Mouse (Mus musculus) stomach, embryonic 14.5 days (tissue): Measurements from ENCODE around the gene Lpcat4. TPM values are rescaled to one million over a fixed set of nuclear protein-coding genes. Genes with fewer than 3 reads are reported as not detected.
"Not testable (repeated sequence)": the region's sequence is repeated elsewhere in the genome, so short reads cannot be mapped to it uniquely, and the experiment has no call there.

ENCODE experiments used
- ATAC-seq: fragments of 200-750 bp; cut with Nextera tagmentation; 2 replicates; pipeline ENCODE4 v1.8.0; 2017; ENCODE audit warnings: low read depth, moderate TSS enrichment; ENCODE audit not compliant: insufficient number of reproducible peaks, insufficient read depth, low FRiP score
- H3K27ac ChIP-seq: fragments of 300-500 bp; sonication (generic); 2 replicates; pipeline ENCODE4 v1.5.1; 2014; ENCODE audit warnings: mild to moderate bottlenecking, low read length, moderate library complexity, mixed read lengths
- H3K27me3 ChIP-seq: fragments of 300-500 bp; sonication (generic); 2 replicates; pipeline ENCODE4 v1.6.1; 2014; ENCODE audit warnings: low read length, control low read depth, mixed read lengths; ENCODE audit not compliant: control insufficient read depth, insufficient read depth
- H3K36me3 ChIP-seq: fragments of 300-500 bp; sonication (generic); 2 replicates; pipeline ENCODE4 v1.6.1; 2014; ENCODE audit warnings: mild to moderate bottlenecking, control low read depth, low read length, moderate library complexity, mixed read lengths; ENCODE audit not compliant: control insufficient read depth, insufficient read depth
- H3K4me1 ChIP-seq: fragments of 300-500 bp; sonication (generic); 2 replicates; pipeline ENCODE4 v1.6.1; 2014; ENCODE audit warnings: low read length, control low read depth, mixed read lengths; ENCODE audit not compliant: control insufficient read depth, insufficient read depth
- H3K4me2 ChIP-seq: fragments of 300-500 bp; sonication (generic); replicated peaks from 2 replicates; pipeline ENCODE4 v1.6.1; 2014; ENCODE audit warnings: low read depth, low read length, control low read depth
- H3K4me3 ChIP-seq: fragments of 300-500 bp; sonication (generic); 2 replicates; pipeline ENCODE4 v1.5.1; 2014; ENCODE audit warnings: low read depth, low read length, control low read depth
- H3K9ac ChIP-seq: fragments of 300-500 bp; sonication (generic); replicated peaks from 2 replicates; pipeline ENCODE4 v1.6.1; 2014; ENCODE audit warnings: low read depth, mild to moderate bottlenecking, control low read depth, low read length, moderate library complexity, mixed read lengths
- H3K9me3 ChIP-seq: fragments of 300-500 bp; sonication (generic); 2 replicates; pipeline ENCODE4 v1.6.1; 2016; ENCODE audit warnings: low read depth, low read length, control low read depth; ENCODE audit not compliant: control insufficient read depth
- WGBS: fragments of 180-500 bp; shearing (Covaris S2); extraction: QIAGEN DNeasy Blood & Tissue Kit; methylation state at CpG from one replicate; pipeline ENCODE4 v1.1.7; 2014; 5-methylcytosine and 5-hydroxymethylcytosine counted together
- polyA plus RNA-seq: library from polyadenylated mRNA; unstranded; fragments of >200 nt; fragmentation: Nextera tagmentation; extraction: Ambion mirVana; gene quantifications from 2 replicates; pipeline ENCODE4 v1.2.1, GENCODE M21; 2014

Lpcat4 gene
- polyA plus RNA-seq, 1 experiment from 2014 or later, result 23.0 TPM

DNA sequence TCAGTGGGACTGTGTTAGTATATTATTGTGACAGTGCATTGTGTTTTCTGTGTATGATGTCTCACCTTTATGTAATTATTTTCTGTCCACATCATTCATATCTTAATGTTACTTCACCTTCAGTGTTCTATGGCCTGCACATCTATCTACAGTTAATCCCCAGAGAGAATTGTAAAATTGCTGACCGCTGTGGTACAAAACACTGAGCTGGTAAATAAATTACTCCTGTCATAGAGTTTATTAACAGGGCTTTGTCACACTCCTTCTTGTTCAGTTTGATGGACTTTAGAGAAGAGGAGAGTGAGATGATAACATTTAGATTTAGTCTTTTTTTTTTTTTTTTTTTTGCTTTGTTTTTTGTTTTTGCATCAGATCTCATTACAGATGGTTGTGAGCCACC lies 43.6 kb downstream of the Lpcat4 start:
- H3K9ac ChIP-seq, result no peak overlapping the region
- whole genome bisulfite sequencing, result 84% methylated on average over 1 of the region's 1 CpGs
- no peak overlapping the region for H3K4me3 ChIP-seq
- no peaks in the 10 kb centered on the region for H3K36me3 ChIP-seq
- ATAC-seq, result no peak
- no peak overlapping the region for H3K4me2 ChIP-seq
- no peaks in the 10 kb centered on the region for H3K27me3 ChIP-seq
- no peaks in the 10 kb centered on the region for H3K9me3 ChIP-seq
- no peaks in the 10 kb centered on the region for H3K4me1 ChIP-seq
- H3K27ac ChIP-seq, result no peak overlapping the region

DNA sequence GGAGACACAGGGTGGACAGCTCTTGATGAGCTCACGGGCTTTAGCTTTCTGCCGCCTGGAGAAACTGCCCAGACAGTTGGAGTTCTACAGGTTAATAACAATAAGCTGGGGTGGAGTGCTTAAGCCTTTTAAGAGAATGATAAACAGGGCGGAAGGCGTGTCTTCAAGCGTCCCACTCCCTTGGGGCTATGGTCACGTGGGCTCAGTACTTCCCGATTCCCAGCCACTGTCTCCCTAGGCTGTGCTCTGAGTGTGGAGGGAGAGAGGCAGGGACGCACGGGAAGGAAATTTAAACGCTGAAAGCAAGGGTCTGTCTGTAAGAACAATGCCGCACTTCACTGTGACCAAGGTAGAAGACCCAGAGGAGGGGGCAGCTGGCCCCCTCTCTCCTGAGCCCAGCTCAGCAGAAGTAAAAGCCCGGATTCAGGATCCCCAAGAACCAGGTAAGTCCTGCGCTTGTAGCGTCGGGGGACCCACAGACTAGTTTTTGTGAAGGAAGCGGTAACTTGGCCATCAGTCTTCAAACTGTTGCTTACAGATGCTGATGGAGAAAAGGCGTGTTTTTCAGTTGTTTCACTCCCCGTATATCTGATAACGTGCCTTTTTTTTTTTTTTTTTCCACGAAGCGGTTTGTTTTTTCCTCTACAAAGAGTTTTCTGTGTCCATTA lies 45.2 kb downstream of the Lpcat4 start:
- no peaks in the 10 kb centered on the region for H3K36me3 ChIP-seq
- peak; percentile 93 for ATAC-seq
- H3K9ac ChIP-seq, result peak overlapping the region; percentile 40
- H3K9me3 ChIP-seq, result no peaks in the 10 kb centered on the region
- no peaks in the 10 kb centered on the region for H3K27me3 ChIP-seq
- H3K4me3 ChIP-seq, result peak overlapping the region; percentile 52
- H3K4me1 ChIP-seq, result no peaks in the 10 kb centered on the region
- H3K27ac ChIP-seq, result peak overlapping the region; percentile 28; the same call in 1 of the 2 replicates
- under 1% methylated on average over 21 of the region's 21 CpGs for WGBS
- peak overlapping the region; percentile 90 for H3K4me2 ChIP-seq

DNA sequence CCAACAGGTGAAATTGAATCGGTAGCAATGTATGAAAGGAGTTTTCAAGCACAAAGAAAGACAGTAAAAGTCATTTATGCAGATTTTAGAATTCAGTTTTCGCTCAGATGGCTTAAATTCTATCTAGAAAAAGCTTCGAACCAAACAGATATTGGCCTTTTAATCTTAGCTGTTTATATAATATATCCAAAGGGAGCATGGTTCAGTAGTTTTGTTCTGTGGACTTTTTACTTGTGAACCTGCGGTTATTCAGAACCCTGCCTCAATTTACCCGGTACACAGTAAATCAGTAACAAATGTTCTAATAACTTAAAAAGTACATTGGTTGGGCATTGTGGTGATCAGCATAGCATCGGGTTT lies 45.7 kb downstream of the Lpcat4 start:
- no peak for ATAC-seq
- H3K4me2 ChIP-seq, result peak overlapping the region; percentile 90
- H3K27me3 ChIP-seq, result no peaks in the 10 kb centered on the region
- H3K9me3 ChIP-seq, result no peaks in the 10 kb centered on the region
- peak overlapping the region; percentile 40; the same call in 1 of the 2 replicates for H3K9ac ChIP-seq
- no peaks in the 10 kb centered on the region for H3K4me1 ChIP-seq
- H3K27ac ChIP-seq, result no peak overlapping the region
- 52% methylated on average over 6 of the region's 6 CpGs for WGBS
- H3K4me3 ChIP-seq, result peak overlapping the region; percentile 52
- no peaks in the 10 kb centered on the region for H3K36me3 ChIP-seq

DNA sequence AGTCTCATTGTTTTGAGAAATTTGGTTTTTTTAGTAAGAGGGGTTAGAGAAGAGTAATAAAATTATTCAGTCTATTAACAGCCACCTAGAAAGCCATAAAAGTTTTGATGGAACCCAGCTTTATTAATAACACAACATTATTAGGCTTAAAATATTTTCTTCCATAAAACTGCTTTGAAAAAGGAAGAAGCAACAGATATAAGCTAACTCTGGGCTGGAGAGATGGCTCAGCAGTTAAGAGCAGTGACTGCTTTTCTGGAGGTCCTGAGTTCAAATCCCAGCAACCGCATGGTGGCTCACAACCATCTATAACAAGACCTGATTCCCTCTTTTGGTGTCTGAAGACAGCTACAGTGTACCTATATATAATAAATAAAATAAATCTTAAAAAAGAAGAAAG lies 46.8 kb downstream of the Lpcat4 start:
- not testable (repeated sequence) for H3K4me2 ChIP-seq, ATAC-seq, H3K27me3 ChIP-seq, H3K9me3 ChIP-seq, H3K36me3 ChIP-seq, H3K4me1 ChIP-seq, H3K9ac ChIP-seq, H3K4me3 ChIP-seq, H3K27ac ChIP-seq
- WGBS, result 80% methylated on average over 1 of the region's 1 CpGs

DNA sequence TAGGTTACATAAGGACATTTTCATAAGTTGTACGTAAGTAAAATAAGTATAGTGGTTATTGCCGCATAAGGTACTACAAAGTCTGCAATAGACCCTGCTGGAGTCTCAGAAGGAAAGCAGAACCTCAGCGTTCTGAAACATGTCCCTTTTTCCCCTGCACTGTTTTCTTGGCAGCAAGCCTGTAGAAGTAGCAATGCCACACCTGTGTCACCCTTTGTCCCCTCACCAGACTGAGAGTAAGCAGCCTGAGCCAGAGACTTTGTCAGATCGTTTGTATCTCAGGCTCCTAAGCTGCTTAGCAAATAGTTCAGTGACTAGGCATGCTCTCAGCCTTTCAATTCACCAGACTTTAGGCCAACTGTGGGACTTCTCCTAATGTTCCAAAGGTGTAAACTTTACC lies 47.8 kb downstream of the Lpcat4 start:
- Histone ChIP-seq H3K4me3 (no peak overlapping the region), H3K9me3 (no peaks in the 10 kb centered on the region), H3K4me1 (no peaks in the 10 kb centered on the region), H3K9ac (no peak overlapping the region), H3K27me3 (no peaks in the 10 kb centered on the region), H3K27ac (no peak overlapping the region), H3K4me2 (0 out of 2 replicates have a peak overlapping the region, but pooled peaks have one; percentile 10), H3K36me3 (no peaks in the 10 kb centered on the region)
- WGBS, result 61% methylated on average over 4 of the region's 4 CpGs
- peak; percentile 84 for ATAC-seq

DNA sequence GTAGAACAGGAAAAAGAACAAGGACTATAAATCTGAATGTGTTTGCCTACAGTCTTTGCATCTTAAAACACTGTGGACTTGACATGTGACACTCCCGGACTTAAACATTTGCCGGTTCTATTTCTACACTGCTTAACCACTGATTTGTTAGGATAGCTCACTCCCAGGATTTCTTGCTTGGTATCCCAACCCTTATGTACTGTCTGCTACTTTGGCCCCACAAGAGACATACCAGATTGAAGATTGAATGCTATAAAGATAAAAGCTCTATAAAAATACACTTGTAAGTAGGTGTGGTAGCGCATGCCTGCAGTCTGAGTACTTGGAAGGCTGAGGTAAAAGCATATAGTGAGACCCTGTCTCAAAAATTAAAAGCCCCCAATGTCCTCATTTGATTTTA lies 50.2 kb downstream of the Lpcat4 start:
- no peaks in the 10 kb centered on the region for H3K9me3 ChIP-seq
- ATAC-seq, result no peak
- no peaks in the 10 kb centered on the region for H3K4me1 ChIP-seq
- H3K4me3 ChIP-seq, result no peak overlapping the region
- H3K9ac ChIP-seq, result no peak overlapping the region
- no peak overlapping the region for H3K27ac ChIP-seq
- H3K4me2 ChIP-seq, result no peak overlapping the region
- H3K36me3 ChIP-seq, result no peaks in the 10 kb centered on the region
- 83% methylated on average over 3 of the region's 3 CpGs for WGBS
- H3K27me3 ChIP-seq, result no peaks in the 10 kb centered on the region

DNA sequence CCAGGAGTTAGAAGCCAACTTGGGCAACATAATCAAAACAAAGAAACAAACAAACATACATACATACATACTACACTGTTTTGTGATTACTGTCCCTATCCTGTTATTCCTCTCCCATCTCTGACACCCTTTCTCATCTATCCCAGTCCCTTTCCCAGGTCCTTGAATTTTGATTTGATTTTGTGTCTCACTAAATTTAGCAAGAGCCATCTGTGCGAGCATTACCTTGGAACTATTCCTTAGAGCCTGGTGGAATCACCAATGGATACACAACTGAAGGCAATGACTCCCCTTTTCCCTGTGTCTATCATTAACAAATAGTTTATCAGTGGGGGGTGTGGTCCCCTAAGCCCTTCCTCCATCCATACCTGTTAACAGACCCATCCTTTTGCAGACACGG lies 53.6 kb downstream of the Lpcat4 start:
- no peak overlapping the region for H3K4me3 ChIP-seq
- H3K36me3 ChIP-seq, result no peaks in the 10 kb centered on the region
- no peaks in the 10 kb centered on the region for H3K27me3 ChIP-seq
- 81% methylated on average over 2 of the region's 2 CpGs for WGBS
- H3K9ac ChIP-seq, result no peak overlapping the region
- no peak overlapping the region for H3K4me2 ChIP-seq
- no peaks in the 10 kb centered on the region for H3K4me1 ChIP-seq
- H3K27ac ChIP-seq, result no peak overlapping the region
- H3K9me3 ChIP-seq, result no peaks in the 10 kb centered on the region
- ATAC-seq, result no peak

DNA sequence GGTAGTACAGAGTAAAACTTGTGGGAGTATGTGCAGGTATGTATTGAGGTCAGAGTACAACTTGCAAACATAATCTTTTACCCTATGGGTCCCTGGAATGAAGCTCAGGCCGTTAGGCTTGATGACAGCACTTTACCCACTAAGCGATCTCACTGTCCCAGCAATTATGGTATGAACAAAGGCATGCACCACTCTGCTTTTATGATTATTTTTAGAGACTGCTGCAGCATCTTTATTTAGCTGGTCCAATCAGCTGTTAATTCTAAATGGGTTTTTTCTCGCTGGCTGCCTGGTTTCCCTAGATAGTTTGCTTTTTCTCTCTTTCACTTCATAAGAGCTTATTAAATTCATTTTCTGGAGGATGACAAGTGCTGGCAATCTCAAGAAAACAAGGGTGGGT lies 56.9 kb downstream of the Lpcat4 start:
- no peaks in the 10 kb centered on the region for H3K4me1 ChIP-seq
- no peaks in the 10 kb centered on the region for H3K36me3 ChIP-seq
- no peak for ATAC-seq
- 82% methylated on average over 3 of the region's 3 CpGs for WGBS
- no peak overlapping the region for H3K4me2 ChIP-seq
- H3K9ac ChIP-seq, result no peak overlapping the region
- H3K9me3 ChIP-seq, result no peaks in the 10 kb centered on the region
- no peak overlapping the region for H3K4me3 ChIP-seq
- no peak overlapping the region for H3K27ac ChIP-seq
- no peaks in the 10 kb centered on the region for H3K27me3 ChIP-seq
